Mouse (Mus musculus): ENCODE results near the gene Pcgf6.

Gene Pcgf6

DNA sequence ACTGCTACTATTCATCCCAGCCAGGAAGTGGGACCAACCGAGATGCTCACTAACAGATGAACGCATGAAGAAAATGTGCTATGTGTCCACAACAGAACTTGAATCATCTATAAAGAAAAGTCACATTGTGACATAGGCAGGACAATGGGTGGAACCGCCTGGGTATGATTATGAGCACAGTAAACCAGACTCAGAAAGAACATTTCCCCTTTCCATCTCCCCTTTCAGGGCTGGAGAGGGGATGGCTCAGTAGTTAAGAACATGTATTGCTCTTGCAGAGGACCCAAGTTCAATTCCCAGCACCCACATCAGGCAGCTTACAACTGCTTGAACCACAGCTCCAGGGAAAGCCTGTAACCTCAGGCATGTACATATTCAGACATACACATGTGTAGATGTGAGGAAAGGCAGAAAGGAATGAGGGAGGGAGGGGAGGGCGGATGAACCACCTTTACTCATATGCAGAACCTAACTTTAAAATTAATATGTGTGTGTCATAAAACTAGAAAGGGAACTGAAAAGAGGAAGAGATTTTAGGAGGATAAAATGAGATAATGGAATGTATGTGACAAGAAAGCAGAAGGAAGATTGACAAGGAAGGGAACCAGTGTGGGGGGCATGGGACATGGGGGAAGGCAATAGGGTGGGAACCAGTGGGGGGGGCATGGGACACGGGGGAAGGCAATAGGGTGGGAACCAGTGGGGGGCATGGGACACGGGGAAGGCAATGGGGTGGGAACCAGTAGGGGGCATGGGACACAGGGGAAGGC is 46.8 kb downstream of the Pcgf6 start:
- in situ Hi-C loops (cut with MboI, MseI) = loop anchor here (10.0 to 25.0 kb wide), 2 partner anchors 749 to 767 kb away; no protein-coding TSS in a partner anchor

GRCm38 (mm10) chr19:47000357-47000756 is 50.3 kb downstream of the Pcgf6 start:
- in situ Hi-C loops (cut with MboI, MseI) = loop anchor here (10.0 to 25.0 kb wide), 2 partner anchors 746 to 763 kb away; no protein-coding TSS in a partner anchor

GRCm38 (mm10) chr19:46999753-47000152 is 51.0 kb downstream of the Pcgf6 start:
- in situ Hi-C loops (cut with MboI, MseI) = loop anchor here (10.0 to 25.0 kb wide), 2 partner anchors 745 to 762 kb away; no protein-coding TSS in a partner anchor

DNA sequence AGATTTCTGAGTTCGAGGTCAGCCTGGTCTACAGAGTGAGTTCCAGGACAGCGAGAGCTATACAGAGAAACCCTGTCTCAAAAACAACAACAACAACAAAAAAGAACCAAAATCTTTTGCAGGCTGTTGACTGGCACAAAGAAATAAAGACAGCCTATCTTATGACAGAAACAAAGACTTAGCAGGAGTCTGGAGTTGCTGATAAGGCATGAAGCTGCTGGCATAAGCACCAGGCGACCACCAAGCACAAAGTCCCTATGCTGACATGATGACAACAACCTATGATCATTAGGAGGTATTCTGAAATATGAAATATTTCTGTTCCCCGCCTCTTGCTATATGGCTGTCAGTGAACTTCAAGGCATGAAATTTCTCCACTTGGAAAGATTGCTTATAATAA is 51.8 kb downstream of the Pcgf6 start:
- in situ Hi-C loops (cut with MboI, MseI) = no loop called here

DNA sequence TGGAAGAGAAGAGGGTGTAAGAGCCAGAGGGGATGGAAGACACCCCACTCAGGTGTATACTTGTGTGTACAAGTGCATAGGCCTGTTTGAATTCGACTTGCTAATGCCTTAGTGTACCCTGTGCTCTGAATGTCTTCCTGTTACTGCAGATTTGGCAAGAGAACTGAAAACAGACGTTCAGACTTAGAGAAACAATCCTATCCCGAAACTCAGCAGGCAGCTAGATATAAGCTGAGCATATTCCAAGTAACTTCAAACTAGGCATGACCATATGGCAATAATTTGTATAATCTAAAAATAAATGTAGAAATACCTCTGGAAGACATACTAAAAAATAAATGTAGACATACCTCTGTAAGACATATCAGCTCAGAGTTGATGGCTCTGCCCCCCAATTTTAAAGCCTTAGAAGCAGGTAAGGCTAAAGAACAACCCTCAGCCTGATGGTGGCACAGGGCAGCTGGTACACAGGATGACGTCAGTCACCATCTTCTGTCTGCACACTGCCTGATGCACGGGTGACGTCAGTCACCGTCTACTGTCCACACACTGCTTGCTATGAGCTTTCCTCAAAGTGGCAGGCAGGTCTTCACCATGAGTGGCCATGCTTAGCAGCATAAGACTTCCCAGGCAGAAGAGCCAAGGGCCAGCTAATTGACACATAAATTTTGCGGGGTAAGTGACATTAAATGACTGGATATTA is 52.4 kb downstream of the Pcgf6 start:
- in situ Hi-C loops (cut with MboI, MseI) = no loop called here

DNA sequence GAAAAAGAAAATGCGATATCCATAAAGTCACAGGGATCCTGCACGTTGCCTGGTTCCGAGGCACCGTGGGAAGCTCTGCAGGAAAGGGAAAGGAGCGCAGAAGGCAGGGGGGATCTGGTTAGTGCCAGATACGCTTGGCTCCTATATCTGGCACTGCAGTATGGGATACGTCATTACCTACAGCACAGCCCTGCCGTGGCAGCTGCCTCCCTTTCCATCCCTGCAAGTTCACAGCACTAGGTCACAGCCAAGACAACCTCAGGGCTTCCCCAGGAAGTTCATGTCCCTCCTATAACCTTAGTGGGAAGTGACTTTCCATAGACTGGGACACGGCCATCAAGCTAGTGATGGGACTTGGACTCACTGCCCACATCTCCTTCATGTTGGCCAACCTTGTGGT is 54.6 kb downstream of the Pcgf6 start:
- in situ Hi-C loops (cut with MboI, MseI) = no loop called here

DNA sequence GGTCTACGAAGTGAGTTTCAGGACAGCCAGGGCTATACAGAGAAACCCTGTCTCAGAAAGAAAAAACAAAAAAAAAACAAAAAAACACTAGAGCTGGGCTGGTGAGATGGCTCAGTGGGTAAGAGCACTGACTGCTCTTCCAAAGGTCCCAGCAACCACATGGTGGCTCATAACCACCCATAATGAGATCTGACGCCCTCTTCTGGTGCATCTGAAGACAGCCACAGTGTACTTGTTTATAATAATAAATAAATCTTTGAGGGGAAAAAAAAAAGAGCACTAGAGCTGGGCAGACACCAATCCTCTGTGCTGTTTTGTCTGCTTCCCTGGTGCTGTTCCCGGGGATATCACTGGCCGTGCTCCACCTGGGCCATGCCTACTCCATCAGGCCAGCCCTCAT is 58.4 kb downstream of the Pcgf6 start:
- in situ Hi-C loops (cut with MboI, MseI) = loop anchor here (5.0 kb wide), 5 partner anchors 35 to 325 kb away; partner anchors contain the start of gene Cnnm2 (in 1 of the 2)

DNA sequence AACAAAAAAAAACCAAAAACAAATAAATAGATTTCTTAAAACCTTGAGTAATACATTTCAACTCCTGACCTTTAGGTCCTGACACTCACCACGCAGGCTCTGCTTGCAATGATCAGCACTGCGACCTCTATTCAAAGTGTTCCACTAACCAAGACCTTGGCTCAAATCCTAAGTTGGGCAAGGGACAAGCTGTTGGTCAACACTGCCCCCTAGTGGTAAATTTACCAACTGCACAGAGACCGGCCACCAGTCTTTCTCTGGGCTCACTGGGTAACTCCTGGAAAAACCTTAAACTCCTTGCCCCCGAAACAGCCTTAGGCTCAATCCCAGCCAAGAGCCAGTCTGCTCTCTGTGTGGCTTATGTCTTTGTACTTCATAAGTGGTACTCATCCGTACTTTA is 59.6 kb downstream of the Pcgf6 start:
- in situ Hi-C loops (cut with MboI, MseI) = loop anchor here (5.0 kb wide), 5 partner anchors 34 to 324 kb away; partner anchors contain the start of gene Cnnm2 (in 1 of the 2)

DNA sequence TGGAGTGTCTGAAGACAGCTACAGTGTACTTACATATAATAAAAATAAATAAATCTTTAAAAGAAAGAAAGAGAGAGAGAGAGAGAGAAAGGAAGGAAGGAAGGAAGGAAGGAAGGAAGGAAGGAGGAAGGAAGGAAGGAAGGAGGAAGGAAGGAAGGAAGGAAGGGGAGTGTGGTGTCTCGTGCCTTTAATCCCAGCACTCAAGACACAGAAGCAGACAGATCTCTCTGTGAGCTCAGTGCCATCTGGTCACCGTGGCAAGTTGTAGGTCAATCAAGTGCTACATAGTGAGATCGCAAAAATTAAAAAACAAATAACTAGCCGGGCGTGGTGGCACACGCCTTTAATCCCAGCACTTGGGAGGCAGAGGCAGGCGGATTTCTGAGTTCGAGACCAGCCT is 60.1 kb downstream of the Pcgf6 start:
- in situ Hi-C loops (cut with MboI, MseI) = loop anchor here (5.0 kb wide), 5 partner anchors 33 to 323 kb away; partner anchors contain the start of gene Cnnm2 (in 1 of the 2)

GRCm38 (mm10) chr19:46990153-46990518 is 60.6 kb downstream of the Pcgf6 start:
- in situ Hi-C loops (cut with MboI, MseI) = loop anchor here (5.0 kb wide), 5 partner anchors 33 to 323 kb away; partner anchors contain the start of gene Cnnm2 (in 1 of the 2)

- in situ Hi-C loops (cut with MboI, MseI) = loop anchor here (5.0 kb wide), 5 partner anchors 32 to 322 kb away; partner anchors contain the start of gene Cnnm2 (in 2 of the 2)
Observed at GRCm38 (mm10) chr19:46989479-46990152, 61.1 kb downstream of the Pcgf6 start.

DNA sequence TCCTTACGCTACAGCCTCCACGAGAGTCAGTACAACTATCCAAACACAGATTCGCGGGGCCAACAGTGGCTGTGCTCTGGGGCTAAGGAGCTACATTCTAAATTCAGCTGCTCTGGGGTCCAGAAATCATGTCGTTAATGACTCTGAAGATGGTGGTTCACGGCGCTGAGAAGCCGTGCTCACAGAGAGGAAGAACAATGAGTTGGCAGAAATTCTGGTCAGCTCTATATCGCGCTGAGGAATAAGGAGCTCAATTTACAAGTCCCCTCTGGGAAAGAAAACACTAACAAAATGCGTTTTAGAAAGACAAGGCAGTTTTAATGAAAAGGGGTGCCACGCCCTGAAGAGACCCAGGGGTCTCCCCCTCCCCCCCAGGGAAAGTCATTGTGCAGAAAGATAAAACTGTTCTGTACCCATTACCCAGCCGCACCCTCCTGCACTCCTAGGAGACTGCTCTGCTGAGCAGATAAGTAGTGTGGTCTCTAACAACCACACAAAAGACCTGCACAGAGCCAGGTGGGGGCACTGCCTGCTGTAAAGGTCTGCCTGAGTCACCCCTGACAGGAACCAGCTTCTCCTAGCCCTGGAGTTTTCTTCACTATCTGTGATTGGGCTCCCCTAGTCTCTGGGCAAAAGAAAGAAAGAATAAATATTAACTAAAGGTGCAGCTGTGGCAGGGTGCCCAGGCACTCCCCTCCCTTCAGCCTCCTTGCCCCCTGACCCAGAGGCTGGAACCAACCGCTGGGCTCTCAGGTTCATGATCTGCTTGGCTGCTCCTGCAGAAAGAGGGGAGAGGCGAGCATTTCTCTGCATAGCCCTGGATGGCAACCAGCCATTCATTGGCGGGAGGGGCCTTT is 62.2 kb downstream of the Pcgf6 start:
- in situ Hi-C loops (cut with MboI, MseI) = loop anchor here in 1 of 2 experiments (5.0 kb wide), 1 partner anchor 226 kb away; the partner anchor contains the start of gene Cnnm2

GRCm38 (mm10) chr19:46987646-46988045 is 63.1 kb downstream of the Pcgf6 start:
- in situ Hi-C loops (cut with MboI, MseI) = loop anchor here in 1 of 2 experiments (5.0 kb wide), 1 partner anchor 225 kb away; the partner anchor contains the start of gene Cnnm2

DNA sequence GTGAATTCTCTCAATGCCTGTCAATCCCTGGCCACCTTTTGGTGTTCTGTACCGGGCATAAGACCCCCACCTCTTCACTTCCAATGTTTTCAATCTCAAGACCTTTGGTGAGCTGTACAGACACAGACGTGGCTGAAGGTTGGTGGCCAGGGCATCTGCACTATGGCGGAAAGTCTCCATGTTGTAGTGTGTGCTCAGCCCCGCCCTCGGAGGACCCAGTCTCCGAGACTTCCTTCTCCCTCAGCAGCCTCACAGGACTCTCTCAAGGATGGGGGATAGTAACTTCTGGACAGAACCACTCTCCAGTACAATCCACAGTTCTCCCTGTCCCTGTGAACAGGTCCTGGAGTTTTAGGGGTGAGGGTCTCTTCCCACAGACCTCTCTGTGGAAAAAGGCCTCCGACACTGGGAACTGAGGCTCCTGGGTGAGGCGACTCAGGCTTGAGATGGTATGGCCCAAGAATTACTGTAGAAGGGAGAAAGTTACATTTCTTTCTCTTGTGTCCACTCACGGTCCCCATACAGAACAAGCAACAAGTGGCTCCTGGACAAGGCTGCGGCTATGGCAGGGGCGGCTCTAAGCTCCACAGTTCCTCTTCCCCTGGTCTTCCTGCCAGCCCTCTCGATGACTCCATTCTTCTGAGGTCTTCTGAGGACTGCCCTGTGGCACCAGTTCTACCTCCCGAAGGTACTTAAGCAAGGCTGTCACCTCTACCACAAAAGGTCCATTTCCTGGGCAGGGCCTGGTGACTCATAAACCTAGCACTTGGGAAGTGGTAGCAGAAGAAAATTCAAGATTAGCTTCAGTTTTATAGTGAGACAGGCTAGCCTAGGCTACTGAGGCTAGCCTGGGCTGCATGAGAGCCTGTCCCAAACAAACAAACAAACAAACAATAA is 65.7 kb downstream of the Pcgf6 start:
- in situ Hi-C loops (cut with MboI, MseI) = loop anchor here in 1 of 2 experiments (5.0 kb wide), 1 partner anchor 223 kb away; the partner anchor contains the start of gene Cnnm2

DNA sequence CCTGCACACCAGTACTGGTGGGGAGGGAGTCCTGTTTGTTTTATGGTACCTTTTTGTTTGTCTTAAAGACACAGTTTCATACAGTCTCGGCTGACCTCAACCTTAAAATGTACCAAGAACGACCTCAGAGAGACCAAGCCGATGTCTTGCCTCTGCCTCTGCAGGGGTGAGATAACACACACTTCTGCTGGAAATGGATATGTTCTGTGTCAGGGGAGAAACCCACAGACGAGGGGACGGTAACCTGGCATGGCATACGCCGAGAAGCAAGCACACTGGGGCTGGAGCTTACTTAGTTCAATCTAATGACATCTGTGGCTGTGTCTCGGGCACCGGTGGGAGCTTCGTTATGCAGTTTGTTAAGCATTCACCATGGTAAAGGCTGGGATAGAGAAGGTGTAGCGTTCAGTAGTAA is 66.7 kb downstream of the Pcgf6 start:
- in situ Hi-C loops (cut with MboI, MseI) = no loop called here
